Mouse (Mus musculus) naive thymus-derived CD4-positive, alpha-beta T cell, adult 2 months (primary cell): ENCODE measurements around the gene Rbm44.

Source experiments
- DNase-seq: peaks from one replicate; pipeline ENCODE4 v3.0.0-alpha.2; 2011; ENCODE audit warnings: low read depth

The Rbm44 gene

GRCm38 (mm10) chr1:91179533-91180173, 34.8 kb downstream of the Rbm44 start, which contains the start of gene Ramp1:
Gene Ramp1 (plus strand): TSS chr1:91179822.
- DNase-seq = peak; percentile 69

- no peak for DNase-seq
These were observed 35.3 kb downstream of the Rbm44 start for GRCm38 (mm10) chr1:91180174-91180565.

GRCm38 (mm10) chr1:91180723-91181122, 35.8 kb downstream of the Rbm44 start:
- no peak for DNase-seq

GRCm38 (mm10) chr1:91181261-91181660, 36.4 kb downstream of the Rbm44 start:
- no peak for DNase-seq

GRCm38 (mm10) chr1:91181784-91182450, 37.0 kb downstream of the Rbm44 start:
- peak; percentile 33 for DNase-seq

GRCm38 (mm10) chr1:91183305-91183704, 38.4 kb downstream of the Rbm44 start:
- peak; percentile 75 for DNase-seq

GRCm38 (mm10) chr1:91186677-91187076, 41.8 kb downstream of the Rbm44 start:
- DNase-seq = peak; percentile 16

GRCm38 (mm10) chr1:91187315-91187714, 42.4 kb downstream of the Rbm44 start:
- DNase-seq = no peak

- DNase-seq = peak; percentile 61
These were observed 43.1 kb downstream of the Rbm44 start for GRCm38 (mm10) chr1:91187786-91188640.

GRCm38 (mm10) chr1:91188851-91189460, 44.1 kb downstream of the Rbm44 start:
- DNase-seq = no peak

- peak; percentile 60 for DNase-seq
These were observed 47.3 kb downstream of the Rbm44 start for GRCm38 (mm10) chr1:91192184-91192583.

GRCm38 (mm10) chr1:91193242-91193641, 48.4 kb downstream of the Rbm44 start:
- DNase-seq = peak; percentile 74

- no peak for DNase-seq
These were observed 48.8 kb downstream of the Rbm44 start for GRCm38 (mm10) chr1:91193680-91194079.

GRCm38 (mm10) chr1:91199793-91200192, 54.9 kb downstream of the Rbm44 start:
- DNase-seq = no peak

- no peak for DNase-seq
These were observed 56.2 kb downstream of the Rbm44 start for GRCm38 (mm10) chr1:91201122-91201521.

GRCm38 (mm10) chr1:91204221-91204765, 59.4 kb downstream of the Rbm44 start:
- DNase-seq = no peak

GRCm38 (mm10) chr1:91205651-91206050, 60.8 kb downstream of the Rbm44 start:
- no peak for DNase-seq

GRCm38 (mm10) chr1:91206336-91206735, 61.4 kb downstream of the Rbm44 start:
- no peak for DNase-seq

GRCm38 (mm10) chr1:91206873-91207272, 62.0 kb downstream of the Rbm44 start:
- no peak for DNase-seq

- no peak for DNase-seq
These were observed 62.6 kb downstream of the Rbm44 start for GRCm38 (mm10) chr1:91207334-91208074.

- no peak for DNase-seq
These were observed 64.5 kb downstream of the Rbm44 start for GRCm38 (mm10) chr1:91209343-91209742.
